Mouse (Mus musculus) kidney, embryonic 15.5 days (tissue): Measurements from ENCODE around the gene Cdk6. TPM values are rescaled to one million over a fixed set of nuclear protein-coding genes. Genes with fewer than 3 reads are reported as not detected.
A peak's percentile ranks its signal among the peaks of the same experiment; 100 is the strongest.

Source experiments
- ATAC-seq: fragments of 200-750 bp; cut with Nextera tagmentation; replicated peaks from 2 replicates; pipeline ENCODE4 v1.8.0; 2017; ENCODE audit warnings: moderate TSS enrichment; ENCODE audit not compliant: low FRiP score
- H3K27ac ChIP-seq: fragments of 300-500 bp; sonication (generic); 2 replicates; pipeline ENCODE4 v1.5.1; 2015; ENCODE audit warnings: mild to moderate bottlenecking, inconsistent platforms
- H3K27me3 ChIP-seq: fragments of 300-500 bp; sonication (generic); 2 replicates; pipeline ENCODE4 v1.6.1; 2015; ENCODE audit warnings: inconsistent platforms
- H3K36me3 ChIP-seq: fragments of 300-500 bp; sonication (generic); 2 replicates; pipeline ENCODE4 v1.6.1; 2015; ENCODE audit warnings: inconsistent platforms
- H3K4me1 ChIP-seq: fragments of 300-500 bp; sonication (generic); 2 replicates; pipeline ENCODE4 v1.6.1; 2015; ENCODE audit warnings: inconsistent platforms
- H3K4me2 ChIP-seq: fragments of 300-500 bp; sonication (generic); 2 replicates; pipeline ENCODE4 v1.6.1; 2015; ENCODE audit warnings: moderate library complexity, mild to moderate bottlenecking, inconsistent platforms
- H3K4me3 ChIP-seq: fragments of 300-500 bp; sonication (generic); replicated peaks from 2 replicates; pipeline ENCODE4 v1.5.1; 2015; ENCODE audit warnings: mild to moderate bottlenecking, inconsistent platforms
- H3K9ac ChIP-seq: fragments of 300-500 bp; sonication (generic); 2 replicates; pipeline ENCODE4 v1.6.1; 2015; ENCODE audit warnings: mild to moderate bottlenecking, inconsistent platforms
- H3K9me3 ChIP-seq: fragments of 300-500 bp; sonication (generic); replicated peaks from 2 replicates; pipeline ENCODE4 v1.6.1; 2016; ENCODE audit warnings: inconsistent platforms
- WGBS: fragments of 180-500 bp; shearing (Covaris S2); methylation state at CpG from one replicate; pipeline ENCODE4 v1.1.7; 2015; ENCODE audit warnings: mixed read lengths; 5-methylcytosine and 5-hydroxymethylcytosine counted together
- polyA plus RNA-seq: library from polyadenylated mRNA; unstranded; fragments of >200 nt; fragmentation: Nextera tagmentation; extraction: Ambion mirVana; gene quantifications from 2 replicates; pipeline ENCODE4 v1.2.1, GENCODE M21; 2015

Gene Cdk6
- polyA plus RNA-seq, 1 experiment from 2014 or later, result 22.3 TPM

- Histone ChIP-seq H3K4me1 (peaks cover 18% of the 10 kb centered on the region), H3K36me3 (no peaks in the 10 kb centered on the region), H3K4me2 (no peak overlapping the region), H3K9me3 (no peaks in the 10 kb centered on the region), H3K9ac (no peak overlapping the region), H3K27me3 (no peaks in the 10 kb centered on the region), H3K4me3 (no peak overlapping the region), H3K27ac (no peak overlapping the region)
- no peak for ATAC-seq
- WGBS, result 91% methylated on average over 7 of the region's 7 CpGs
Observed at GRCm38 (mm10) chr5:3461401-3461800, 120.1 kb downstream of the Cdk6 start.

DNA sequence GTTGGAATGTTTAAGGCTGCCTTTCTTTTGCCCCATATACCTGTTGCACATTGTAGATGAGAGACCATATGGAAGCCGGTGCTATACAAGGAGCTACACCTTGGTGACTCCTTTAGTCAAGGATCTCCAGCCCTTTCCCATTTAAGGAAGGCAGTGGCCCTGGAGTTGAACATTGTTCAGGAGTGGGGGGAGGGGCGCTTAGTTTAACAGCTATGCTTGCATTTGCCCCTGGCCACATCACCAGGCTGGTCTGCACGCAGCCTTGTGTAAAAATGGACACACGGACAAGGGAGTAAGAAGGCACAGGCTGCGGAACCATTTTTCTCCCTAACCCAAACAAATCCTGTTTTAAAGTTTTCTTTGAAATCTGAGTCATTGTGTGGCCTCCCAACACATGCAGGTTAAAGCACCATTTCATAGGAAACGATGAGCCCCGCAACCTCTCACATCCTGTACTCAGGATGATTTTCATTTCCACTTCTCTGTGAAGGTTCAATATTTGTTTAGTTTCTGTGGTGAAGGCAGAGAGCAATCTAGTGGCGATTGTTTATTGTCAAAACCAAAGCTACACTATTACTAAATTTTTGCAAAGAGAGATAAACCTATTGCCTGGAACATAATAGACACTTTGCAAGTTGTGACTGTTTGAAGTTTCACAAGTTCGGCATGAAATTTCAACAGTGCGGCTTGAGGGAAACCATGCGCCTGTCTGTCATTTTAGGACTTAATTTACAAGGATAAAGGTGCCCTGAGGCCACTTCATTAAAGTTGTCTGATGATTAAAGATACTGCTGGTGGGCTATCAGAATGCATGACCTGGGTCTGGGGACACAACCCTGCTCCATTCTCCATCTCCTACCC is 121.8 kb downstream of the Cdk6 start:
- H3K9me3 ChIP-seq, result no peaks in the 10 kb centered on the region
- H3K27me3 ChIP-seq, result no peaks in the 10 kb centered on the region
- H3K4me3 ChIP-seq, result no peak overlapping the region
- H3K4me2 ChIP-seq, result no peak overlapping the region
- no peaks in the 10 kb centered on the region for H3K36me3 ChIP-seq
- 36% methylated on average over 11 of the region's 11 CpGs for WGBS
- H3K4me1 ChIP-seq, result peaks cover 21% of the 10 kb centered on the region
- ATAC-seq, result peak; percentile 73
- H3K27ac ChIP-seq, result no peak overlapping the region
- no peak overlapping the region for H3K9ac ChIP-seq

- Histone ChIP-seq H3K9me3 (no peaks in the 10 kb centered on the region), H3K4me1 (peaks cover 21% of the 10 kb centered on the region), H3K4me2 (no peak overlapping the region), H3K9ac (no peak overlapping the region), H3K27ac (no peak overlapping the region), H3K4me3 (no peak overlapping the region), H3K36me3 (no peaks in the 10 kb centered on the region), H3K27me3 (no peaks in the 10 kb centered on the region)
- WGBS, result 80% methylated on average over 3 of the region's 3 CpGs
- no peak for ATAC-seq
Observed at GRCm38 (mm10) chr5:3463758-3464157, 122.5 kb downstream of the Cdk6 start.

GRCm38 (mm10) chr5:3466069-3466877 is 125.0 kb downstream of the Cdk6 start:
- H3K4me2 ChIP-seq, result no peak overlapping the region
- peak; percentile 44; the same call in 1 of the 2 replicates for ATAC-seq
- 48% methylated on average over 7 of the region's 7 CpGs for WGBS
- H3K4me1 ChIP-seq, result peaks cover 23% of the 10 kb centered on the region
- H3K9me3 ChIP-seq, result no peaks in the 10 kb centered on the region
- H3K36me3 ChIP-seq, result no peaks in the 10 kb centered on the region
- no peak overlapping the region for H3K9ac ChIP-seq
- H3K27ac ChIP-seq, result no peak overlapping the region
- H3K27me3 ChIP-seq, result no peaks in the 10 kb centered on the region
- H3K4me3 ChIP-seq, result no peak overlapping the region

DNA sequence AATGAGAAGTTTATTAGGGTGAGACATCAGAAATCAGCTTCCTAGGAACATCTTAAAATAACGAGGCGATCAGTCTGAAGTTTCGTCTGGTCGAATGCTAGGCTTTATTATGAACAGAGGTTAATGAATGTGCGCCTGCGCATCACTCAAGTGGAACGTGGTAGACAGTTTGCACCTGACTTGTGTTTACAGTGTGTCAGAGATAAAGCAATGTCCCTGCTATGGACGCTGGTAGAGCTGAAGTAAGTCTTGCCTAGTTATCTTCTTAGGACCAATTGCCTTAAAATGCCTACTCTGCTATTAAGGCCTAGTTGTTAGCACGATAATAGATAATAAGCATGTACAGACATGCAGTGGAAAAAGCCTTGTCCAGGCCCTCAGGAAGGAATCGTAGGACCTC is 129.6 kb downstream of the Cdk6 start:
- no peak overlapping the region for H3K4me3 ChIP-seq
- H3K9ac ChIP-seq, result no peak overlapping the region
- H3K9me3 ChIP-seq, result no peaks in the 10 kb centered on the region
- no peaks in the 10 kb centered on the region for H3K27me3 ChIP-seq
- no peak for ATAC-seq
- no peak overlapping the region for H3K4me2 ChIP-seq
- H3K27ac ChIP-seq, result no peak overlapping the region
- no peaks in the 10 kb centered on the region for H3K36me3 ChIP-seq
- WGBS, result 67% methylated on average over 10 of the region's 10 CpGs
- H3K4me1 ChIP-seq, result peaks cover 9% of the 10 kb centered on the region

- no peak overlapping the region for H3K4me2 ChIP-seq
- H3K9me3 ChIP-seq, result no peaks in the 10 kb centered on the region
- H3K27ac ChIP-seq, result no peak overlapping the region
- 0 out of 2 replicates have a peak, but pooled peaks cover 2% of the 10 kb centered on the region for H3K4me1 ChIP-seq
- no peak for ATAC-seq
- no peaks in the 10 kb centered on the region for H3K27me3 ChIP-seq
- H3K4me3 ChIP-seq, result no peak overlapping the region
- 81% methylated on average over 22 of the region's 22 CpGs for WGBS
- H3K9ac ChIP-seq, result no peak overlapping the region
- no peaks in the 10 kb centered on the region for H3K36me3 ChIP-seq
Observed at GRCm38 (mm10) chr5:3472311-3473156, 131.2 kb downstream of the Cdk6 start.

DNA sequence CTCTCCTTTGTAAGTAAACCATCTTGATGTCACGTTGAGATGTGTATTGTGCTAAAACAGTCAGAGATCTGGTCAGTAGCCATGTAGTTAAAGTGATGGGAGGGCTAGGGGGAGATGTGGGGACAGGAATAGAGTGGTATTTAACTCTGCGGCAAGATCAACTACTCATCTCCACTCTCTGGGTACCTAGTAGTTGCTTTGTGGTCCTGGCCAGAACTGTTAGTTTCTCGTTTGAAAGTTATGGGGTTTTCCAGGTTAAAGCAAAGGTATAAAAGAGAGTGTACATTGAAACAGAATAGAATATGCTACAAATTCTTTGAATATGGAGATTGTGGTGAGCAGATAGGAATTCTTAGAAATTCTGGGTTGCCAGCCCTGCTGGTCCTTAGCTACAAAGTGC is 136.4 kb downstream of the Cdk6 start:
- Histone ChIP-seq H3K36me3 (no peaks in the 10 kb centered on the region), H3K27ac (no peak overlapping the region), H3K9ac (no peak overlapping the region), H3K9me3 (no peaks in the 10 kb centered on the region), H3K4me3 (no peak overlapping the region), H3K4me2 (no peak overlapping the region), H3K27me3 (no peaks in the 10 kb centered on the region), H3K4me1 (no peaks in the 10 kb centered on the region)
- 84% methylated on average over 3 of the region's 3 CpGs for WGBS
- ATAC-seq, result no peak

DNA sequence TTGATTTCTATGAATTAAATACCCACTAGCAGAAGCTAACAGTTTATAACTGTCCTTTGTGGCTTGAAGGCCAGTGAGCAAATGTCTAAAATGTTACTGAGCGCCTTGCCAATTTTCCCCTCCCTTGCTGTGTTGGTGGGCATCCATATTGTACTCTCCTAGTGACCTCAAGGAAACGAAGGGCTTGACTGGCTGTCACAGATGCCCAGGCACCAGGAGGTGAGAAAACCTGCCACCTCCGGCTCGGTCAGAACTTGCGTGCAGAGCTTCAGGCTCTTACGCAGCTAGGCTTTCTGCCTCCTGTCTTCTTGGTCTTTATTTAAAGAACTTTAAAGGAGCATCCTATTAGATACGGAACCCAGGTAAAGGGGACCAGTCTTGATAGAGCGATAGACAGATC is 136.9 kb downstream of the Cdk6 start:
- Histone ChIP-seq H3K36me3 (no peaks in the 10 kb centered on the region), H3K27ac (no peak overlapping the region), H3K27me3 (no peaks in the 10 kb centered on the region), H3K4me1 (no peaks in the 10 kb centered on the region), H3K9ac (no peak overlapping the region), H3K4me2 (no peak overlapping the region), H3K4me3 (no peak overlapping the region), H3K9me3 (no peaks in the 10 kb centered on the region)
- no peak for ATAC-seq
- 87% methylated on average over 8 of the region's 8 CpGs for WGBS

DNA sequence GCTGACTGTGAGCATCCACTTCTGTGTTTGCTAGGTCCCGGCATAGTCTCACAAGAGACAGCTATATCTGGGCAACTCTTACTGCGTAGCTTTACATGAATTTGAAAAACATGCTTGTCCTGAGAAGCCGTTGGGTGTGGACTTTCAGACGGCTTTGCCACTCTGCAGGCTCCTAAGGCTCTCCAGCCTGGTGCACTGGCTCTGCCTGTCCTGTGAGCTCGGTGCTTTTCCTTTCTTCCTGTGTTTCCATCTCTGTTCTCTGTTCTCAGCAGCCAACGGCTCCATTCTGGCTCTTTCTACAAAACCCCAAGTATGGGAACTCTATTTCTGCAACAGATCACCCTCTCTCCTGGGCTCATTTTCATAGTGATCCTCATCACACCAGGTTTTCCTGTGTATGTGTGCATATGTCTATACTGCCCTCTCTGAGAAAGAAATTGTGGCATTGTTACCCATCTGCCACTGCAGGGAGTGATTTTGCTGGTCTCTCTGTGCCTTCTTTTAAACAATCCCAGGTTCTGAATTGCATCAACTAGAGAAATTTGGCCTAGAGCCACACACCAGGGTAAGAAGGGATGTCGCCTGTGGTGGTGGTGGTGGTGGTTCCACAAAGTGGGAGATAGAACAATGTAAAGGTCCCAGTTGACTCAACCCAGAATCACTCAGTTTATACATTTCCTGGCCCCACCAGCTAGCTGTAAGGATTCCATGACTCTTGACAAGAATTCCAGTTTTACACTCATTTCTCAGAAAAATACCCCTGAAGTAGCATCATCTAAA is 137.9 kb downstream of the Cdk6 start:
- no peak overlapping the region for H3K4me2 ChIP-seq
- no peak overlapping the region for H3K9ac ChIP-seq
- 89% methylated on average over 7 of the region's 7 CpGs for WGBS
- H3K27ac ChIP-seq, result no peak overlapping the region
- H3K9me3 ChIP-seq, result no peaks in the 10 kb centered on the region
- no peaks in the 10 kb centered on the region for H3K4me1 ChIP-seq
- no peak overlapping the region for H3K4me3 ChIP-seq
- no peaks in the 10 kb centered on the region for H3K36me3 ChIP-seq
- H3K27me3 ChIP-seq, result no peaks in the 10 kb centered on the region
- ATAC-seq, result no peak

DNA sequence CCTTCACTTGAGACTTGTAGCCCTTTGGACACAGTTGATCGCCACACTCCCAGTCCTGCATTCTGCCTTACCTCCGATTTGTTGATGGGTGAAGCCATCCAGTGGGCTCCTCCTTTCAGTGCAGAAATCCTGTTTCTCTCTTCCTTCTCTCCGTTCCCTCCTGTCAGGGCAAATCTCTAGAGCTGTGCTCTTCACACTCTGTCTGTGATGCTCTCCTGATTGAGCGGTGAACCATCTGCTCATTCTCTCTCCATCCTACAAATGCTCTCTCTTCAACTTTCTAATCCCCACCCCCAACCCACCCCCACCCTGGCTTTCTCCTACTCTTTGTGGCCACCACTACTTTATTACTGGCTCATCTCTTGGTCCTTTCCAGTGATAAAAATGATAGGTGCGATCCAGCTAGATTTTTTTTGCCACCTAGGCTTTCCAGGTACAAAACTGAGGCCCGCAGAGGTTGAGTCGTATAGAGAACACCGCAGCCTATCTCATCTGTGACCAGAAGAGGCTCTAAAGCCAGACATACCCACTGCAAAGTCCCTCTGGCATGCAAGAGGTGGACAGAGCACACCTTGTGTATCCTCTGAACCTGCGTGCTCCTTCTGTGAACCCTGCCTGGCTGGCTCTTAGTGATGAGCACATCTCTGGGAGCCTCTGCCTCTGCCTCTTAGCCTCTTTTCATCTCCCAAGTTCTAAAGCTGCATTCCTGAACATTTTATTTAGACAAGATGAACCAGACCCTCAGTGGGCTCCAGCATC is 139.5 kb downstream of the Cdk6 start:
- H3K36me3 ChIP-seq, result no peaks in the 10 kb centered on the region; the same call in 1 of the 2 replicates
- no peaks in the 10 kb centered on the region for H3K27me3 ChIP-seq
- 86% methylated on average over 9 of the region's 9 CpGs for WGBS
- H3K4me3 ChIP-seq, result no peak overlapping the region
- no peaks in the 10 kb centered on the region for H3K4me1 ChIP-seq
- H3K9ac ChIP-seq, result no peak overlapping the region
- H3K27ac ChIP-seq, result no peak overlapping the region
- 0 out of 2 replicates have a peak, but pooled peaks cover 3% of the 10 kb centered on the region for H3K9me3 ChIP-seq
- no peak for ATAC-seq
- no peak overlapping the region for H3K4me2 ChIP-seq
